Mouse (Mus musculus) stomach, embryonic 14.5 days (tissue): ENCODE results near the gene Fam120a. TPM values are rescaled to one million over a fixed set of nuclear protein-coding genes. Genes with fewer than 3 reads are reported as not detected.

Experiments used
- ATAC-seq: fragments of 200-750 bp; cut with Nextera tagmentation; 2 replicates; pipeline ENCODE4 v1.8.0; 2017; ENCODE audit warnings: low read depth, moderate TSS enrichment; ENCODE audit not compliant: insufficient number of reproducible peaks, insufficient read depth, low FRiP score
- H3K27ac ChIP-seq: fragments of 300-500 bp; sonication (generic); 2 replicates; pipeline ENCODE4 v1.5.1; 2014; ENCODE audit warnings: mild to moderate bottlenecking, low read length, moderate library complexity, mixed read lengths
- H3K27me3 ChIP-seq: fragments of 300-500 bp; sonication (generic); 2 replicates; pipeline ENCODE4 v1.6.1; 2014; ENCODE audit warnings: low read length, control low read depth, mixed read lengths; ENCODE audit not compliant: control insufficient read depth, insufficient read depth
- H3K36me3 ChIP-seq: fragments of 300-500 bp; sonication (generic); 2 replicates; pipeline ENCODE4 v1.6.1; 2014; ENCODE audit warnings: mild to moderate bottlenecking, control low read depth, low read length, moderate library complexity, mixed read lengths; ENCODE audit not compliant: control insufficient read depth, insufficient read depth
- H3K4me1 ChIP-seq: fragments of 300-500 bp; sonication (generic); 2 replicates; pipeline ENCODE4 v1.6.1; 2014; ENCODE audit warnings: low read length, control low read depth, mixed read lengths; ENCODE audit not compliant: control insufficient read depth, insufficient read depth
- H3K4me2 ChIP-seq: fragments of 300-500 bp; sonication (generic); replicated peaks from 2 replicates; pipeline ENCODE4 v1.6.1; 2014; ENCODE audit warnings: low read depth, low read length, control low read depth
- H3K4me3 ChIP-seq: fragments of 300-500 bp; sonication (generic); 2 replicates; pipeline ENCODE4 v1.5.1; 2014; ENCODE audit warnings: low read depth, low read length, control low read depth
- H3K9ac ChIP-seq: fragments of 300-500 bp; sonication (generic); replicated peaks from 2 replicates; pipeline ENCODE4 v1.6.1; 2014; ENCODE audit warnings: low read depth, mild to moderate bottlenecking, control low read depth, low read length, moderate library complexity, mixed read lengths
- H3K9me3 ChIP-seq: fragments of 300-500 bp; sonication (generic); 2 replicates; pipeline ENCODE4 v1.6.1; 2016; ENCODE audit warnings: low read depth, low read length, control low read depth; ENCODE audit not compliant: control insufficient read depth
- whole genome bisulfite sequencing: fragments of 180-500 bp; shearing (Covaris S2); extraction: QIAGEN DNeasy Blood & Tissue Kit; methylation state at CpG from one replicate; pipeline ENCODE4 v1.1.7; 2014; 5-methylcytosine and 5-hydroxymethylcytosine counted together
- polyA plus RNA-seq: library from polyadenylated mRNA; unstranded; fragments of >200 nt; fragmentation: Nextera tagmentation; extraction: Ambion mirVana; gene quantifications from 2 replicates; pipeline ENCODE4 v1.2.1, GENCODE M21; 2014

Gene Fam120a
- polyA plus RNA-seq, 1 experiment from 2014 or later = 47.3 TPM

DNA sequence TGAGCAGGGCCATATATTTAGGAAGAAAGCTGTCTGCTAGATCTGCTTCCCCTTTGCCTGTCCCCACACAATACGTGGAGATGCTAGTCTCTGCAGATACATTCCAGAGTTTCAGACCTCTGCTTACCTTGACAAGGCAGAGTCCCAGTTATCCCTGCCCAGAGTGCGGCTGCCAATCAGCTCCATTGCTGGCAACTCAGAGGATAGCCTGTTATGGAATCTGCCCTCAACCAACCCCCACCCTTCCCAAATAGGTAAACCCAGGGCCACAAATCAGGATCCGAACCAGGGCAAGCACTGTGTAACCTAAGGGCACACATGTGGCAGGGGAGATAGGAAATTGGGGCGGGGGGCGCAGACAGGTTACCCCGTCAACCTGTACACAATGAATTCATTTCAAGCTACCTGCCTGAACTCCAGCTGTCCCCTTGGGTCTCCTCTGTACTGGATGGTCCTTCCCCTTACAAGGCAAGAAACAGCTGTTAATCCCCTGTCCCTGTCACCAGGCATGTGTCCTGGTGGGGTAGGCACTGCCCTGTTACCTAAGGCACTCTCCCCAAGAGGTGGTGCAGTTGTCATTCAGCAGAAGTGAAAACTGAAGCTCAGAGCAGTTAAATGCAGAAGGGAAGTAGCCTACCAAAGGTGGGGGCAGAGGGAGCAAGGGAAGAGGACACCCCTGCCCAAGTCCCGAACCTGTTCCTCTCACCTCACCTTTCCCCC, 95.8 kb downstream of the Fam120a start:
- Histone ChIP-seq H3K4me3 (peak overlapping the region; percentile 82), H3K4me1 (peaks cover 28% of the 10 kb centered on the region), H3K9ac (peak overlapping the region; percentile 97), H3K27me3 (no peaks in the 10 kb centered on the region), H3K27ac (no peak overlapping the region), H3K4me2 (peak overlapping the region; percentile 81), H3K36me3 (no peaks in the 10 kb centered on the region), H3K9me3 (no peaks in the 10 kb centered on the region)
- WGBS = 54% methylated on average over 7 of the region's 7 CpGs
- no peak for ATAC-seq

DNA sequence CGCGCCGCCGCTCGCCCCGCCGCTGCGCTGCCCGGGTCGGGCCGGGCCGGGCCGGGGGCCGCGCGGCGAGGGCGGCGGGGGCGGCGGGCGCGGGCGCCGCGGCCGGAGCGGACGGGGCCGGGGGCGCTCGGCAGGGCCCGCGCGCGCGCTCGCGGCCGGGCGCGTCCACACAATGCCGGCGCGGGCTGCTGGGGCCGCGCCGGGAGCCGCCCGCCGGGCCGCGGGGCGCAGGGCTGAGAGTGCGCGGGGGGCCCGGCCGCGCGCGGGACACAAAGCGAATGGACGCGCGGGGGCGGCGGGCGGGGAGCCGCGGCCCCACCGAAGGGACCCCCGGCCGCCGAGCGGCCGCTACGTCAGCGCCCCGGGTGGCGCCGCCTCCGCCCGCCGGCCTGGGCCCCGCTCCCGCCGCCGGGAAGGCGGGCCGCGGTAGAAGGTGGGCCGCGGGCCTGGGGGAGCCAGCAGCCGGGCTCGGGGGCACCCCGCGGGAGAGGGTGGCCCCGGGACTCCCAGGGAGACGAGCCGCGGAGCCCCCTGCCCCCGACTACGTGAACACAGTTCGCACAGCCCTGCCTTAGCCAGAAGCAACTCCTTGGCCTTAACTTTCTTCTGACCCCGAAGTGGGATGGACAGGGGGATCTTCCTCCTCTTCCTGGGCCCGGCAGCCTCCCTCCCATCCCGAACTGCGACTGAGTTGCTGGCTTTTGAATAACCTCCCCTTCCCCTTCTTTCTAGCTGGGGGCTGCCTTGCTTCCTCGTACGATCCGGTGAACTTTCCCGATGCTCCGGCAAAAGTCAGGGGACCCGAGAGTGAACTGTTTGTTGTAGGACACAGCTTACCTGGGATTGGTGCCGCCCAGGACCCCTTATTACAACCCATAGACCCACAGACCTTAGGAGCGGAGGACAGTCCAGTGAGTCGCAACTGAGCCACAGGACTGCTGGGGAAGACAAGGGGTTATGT, 96.8 kb downstream of the Fam120a start, which contains the start of gene Phf2:
Phf2 (minus strand) TSS at position 349 of the 961 bp plus-strand sequence.
- Histone ChIP-seq H3K9me3 (no peaks in the 10 kb centered on the region), H3K27ac (peak within 1 kb of the TSS; percentile 94), H3K9ac (peak within 1 kb of the TSS; percentile 97), H3K36me3 (no peaks in the 10 kb centered on the region), H3K4me2 (peak within 1 kb of the TSS; percentile 89), H3K4me1 (peaks cover 33% of the 10 kb centered on the region), H3K27me3 (no peaks in the 10 kb centered on the region), H3K4me3 (peak within 1 kb of the TSS; percentile 82)
- peak; percentile 40; the same call in 1 of the 2 replicates for ATAC-seq
- WGBS = under 1% methylated on average over 42 of the region's 117 CpGs

DNA sequence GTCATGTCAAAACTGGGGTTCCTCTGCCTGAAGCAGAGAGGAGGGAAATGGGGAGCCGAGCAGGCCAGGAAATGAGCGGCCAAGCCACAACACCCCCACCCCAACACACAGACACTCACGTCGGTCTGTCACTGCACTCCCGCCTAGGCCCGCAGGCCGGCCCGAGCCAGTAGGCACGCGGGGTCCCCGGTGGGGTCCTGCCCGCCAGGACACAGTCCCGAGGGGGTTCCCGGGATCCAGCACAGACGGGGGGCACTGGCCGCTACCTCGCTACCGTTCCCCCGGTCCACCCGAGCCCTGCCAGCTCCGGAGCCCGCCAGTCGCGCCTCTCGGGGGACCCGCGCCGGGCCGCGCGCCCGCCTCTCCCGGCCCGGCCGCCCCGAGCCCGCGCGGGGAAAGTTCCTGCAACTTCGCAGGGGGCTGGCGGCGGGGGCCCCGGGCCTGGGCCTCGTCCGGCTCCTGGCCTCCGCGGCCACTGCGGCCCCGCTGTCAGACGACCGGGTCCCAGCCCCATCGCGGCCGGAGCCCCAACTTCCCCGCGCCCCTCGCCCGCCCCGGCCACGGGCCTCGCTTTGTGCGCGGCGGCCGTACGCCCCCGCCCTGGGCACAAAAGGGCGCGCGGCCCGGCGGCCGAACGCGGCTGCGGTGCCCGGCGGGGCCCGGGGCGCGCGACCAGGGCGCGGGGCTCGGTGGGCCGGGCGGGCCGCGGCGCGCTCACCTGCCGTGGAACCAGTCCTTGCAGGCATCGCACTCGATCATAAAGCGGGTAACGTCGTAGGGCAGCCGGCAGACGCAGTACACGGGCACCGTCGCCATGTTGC, 97.7 kb downstream of the Fam120a start:
- Histone ChIP-seq H3K27ac (peak overlapping the region; percentile 94), H3K4me2 (peak overlapping the region; percentile 89), H3K4me1 (peaks cover 33% of the 10 kb centered on the region), H3K9me3 (no peaks in the 10 kb centered on the region), H3K27me3 (no peaks in the 10 kb centered on the region), H3K36me3 (no peaks in the 10 kb centered on the region), H3K9ac (peak overlapping the region; percentile 97), H3K4me3 (peak overlapping the region; percentile 82)
- WGBS = under 1% methylated on average over 88 of the region's 102 CpGs
- ATAC-seq = peak; percentile 16; the same call in 1 of the 2 replicates

DNA sequence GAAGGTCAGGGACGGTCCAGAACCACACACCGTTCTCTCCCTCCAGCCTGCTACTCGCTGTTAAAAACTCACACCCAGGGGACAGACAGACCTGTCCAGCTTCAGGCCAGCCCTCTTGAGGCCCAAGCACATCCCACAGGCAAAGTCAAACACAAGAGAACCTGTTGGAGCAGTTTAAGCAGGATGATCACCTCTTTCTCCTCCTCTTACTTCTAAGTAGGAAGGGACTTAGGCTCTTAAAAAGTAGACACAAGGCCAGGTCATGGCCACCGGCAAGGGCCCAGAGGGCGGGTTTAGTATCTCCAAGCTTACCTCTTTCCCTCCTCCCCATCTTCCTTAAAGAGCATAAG, 98.2 kb downstream of the Fam120a start:
- Histone ChIP-seq H3K27ac (peak overlapping the region; percentile 94), H3K4me3 (peak overlapping the region; percentile 82), H3K27me3 (no peaks in the 10 kb centered on the region), H3K9ac (peak overlapping the region; percentile 97), H3K4me1 (peaks cover 33% of the 10 kb centered on the region), H3K4me2 (peak overlapping the region; percentile 89), H3K9me3 (no peaks in the 10 kb centered on the region), H3K36me3 (no peaks in the 10 kb centered on the region)
- 7% methylated on average over 5 of the region's 5 CpGs for WGBS
- ATAC-seq = no peak

DNA sequence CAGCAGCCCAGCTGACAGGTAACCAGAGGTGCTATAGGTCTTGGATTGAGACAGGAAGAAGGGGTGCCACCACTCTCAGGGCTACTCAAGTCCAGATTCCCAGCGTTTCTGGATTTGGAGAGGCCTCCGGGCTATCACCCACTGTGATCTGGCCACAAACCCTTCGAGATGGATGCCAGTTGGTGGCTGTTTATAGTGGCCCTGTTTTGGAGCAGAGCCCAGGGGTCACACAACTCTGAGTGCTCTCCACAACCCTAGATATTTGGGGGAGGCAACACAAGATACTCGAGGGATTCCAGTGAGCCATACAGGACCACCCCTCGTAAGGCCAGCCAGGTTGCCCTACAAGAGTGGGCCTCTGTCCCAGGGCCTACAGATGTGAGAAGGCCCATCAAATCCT, 98.7 kb downstream of the Fam120a start:
- Histone ChIP-seq H3K4me3 (peak overlapping the region; percentile 82), H3K36me3 (no peaks in the 10 kb centered on the region), H3K4me1 (peaks cover 33% of the 10 kb centered on the region), H3K27me3 (no peaks in the 10 kb centered on the region), H3K4me2 (peak overlapping the region; percentile 89), H3K9me3 (no peaks in the 10 kb centered on the region), H3K9ac (peak overlapping the region; percentile 97; the same call in 1 of the 2 replicates), H3K27ac (peak overlapping the region; percentile 94; the same call in 1 of the 2 replicates)
- WGBS = 17% methylated on average over 5 of the region's 5 CpGs
- ATAC-seq = no peak

DNA sequence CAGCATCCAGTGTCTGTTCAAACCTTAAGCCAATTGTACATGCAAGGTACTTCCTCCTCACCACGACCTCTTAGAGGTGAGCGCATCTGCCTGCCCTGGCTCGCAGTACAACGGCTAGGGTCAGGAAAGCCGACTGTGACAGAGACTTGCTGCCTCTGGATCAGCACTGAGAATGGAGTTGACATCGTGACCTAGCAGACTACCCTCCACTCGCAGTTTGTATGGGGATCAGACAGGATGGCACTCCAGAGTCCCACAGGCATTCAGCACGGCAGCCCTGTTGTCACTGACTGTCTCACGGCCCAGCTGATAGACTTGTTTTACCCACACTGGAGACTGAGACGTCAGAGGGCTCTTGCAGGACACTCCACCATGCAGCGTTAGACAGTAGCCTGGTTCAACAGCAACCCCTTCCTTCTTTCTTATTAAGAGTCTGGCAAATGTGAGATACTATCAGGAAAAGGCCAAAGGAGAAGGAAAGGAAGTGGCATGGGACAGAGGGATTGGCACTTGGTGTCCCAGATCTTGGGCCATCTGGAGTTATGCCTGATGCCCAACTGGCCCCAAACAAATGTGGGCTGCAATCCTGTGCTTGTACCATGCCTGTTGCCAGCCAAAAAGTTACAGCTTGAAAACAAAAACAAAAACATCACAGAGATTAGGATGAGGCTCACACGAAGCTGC, 103.0 kb downstream of the Fam120a start:
- H3K9ac ChIP-seq = no peak overlapping the region
- 73% methylated on average over 12 of the region's 12 CpGs for WGBS
- H3K36me3 ChIP-seq = no peaks in the 10 kb centered on the region
- no peak overlapping the region for H3K4me2 ChIP-seq
- no peaks in the 10 kb centered on the region for H3K9me3 ChIP-seq
- H3K27me3 ChIP-seq = no peaks in the 10 kb centered on the region
- ATAC-seq = no peak
- H3K4me3 ChIP-seq = no peak overlapping the region
- H3K4me1 ChIP-seq = peaks cover 27% of the 10 kb centered on the region
- no peak overlapping the region for H3K27ac ChIP-seq

DNA sequence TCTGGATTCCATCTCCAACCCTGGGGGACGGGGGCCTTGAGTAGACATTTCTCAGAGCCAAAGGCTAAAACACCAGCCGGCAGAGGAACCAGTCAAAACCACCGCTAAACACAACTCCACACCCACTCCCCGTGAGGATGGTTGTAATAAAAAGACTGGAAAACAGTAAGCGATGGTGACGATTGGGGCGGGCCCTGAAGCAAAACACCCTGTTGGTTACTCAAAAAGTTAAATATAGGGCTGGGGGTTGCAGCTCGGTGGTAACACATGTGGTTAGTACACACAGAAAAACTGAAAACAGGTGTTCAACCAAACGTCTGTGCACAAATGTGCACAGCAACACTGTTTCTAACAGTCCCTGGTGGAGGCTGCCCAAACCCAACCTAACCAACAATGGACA, 104.3 kb downstream of the Fam120a start:
- Histone ChIP-seq H3K27ac (no peak overlapping the region), H3K9me3 (no peaks in the 10 kb centered on the region), H3K4me2 (no peak overlapping the region), H3K4me3 (no peak overlapping the region), H3K36me3 (no peaks in the 10 kb centered on the region), H3K4me1 (peaks cover 16% of the 10 kb centered on the region), H3K9ac (no peak overlapping the region), H3K27me3 (no peaks in the 10 kb centered on the region)
- no peak for ATAC-seq
- 63% methylated on average over 9 of the region's 9 CpGs for WGBS
